Mouse (Mus musculus) midbrain, embryonic 10.5 days (tissue): ENCODE measurements around the gene Gprc5d. TPM values are rescaled to one million over a fixed set of nuclear protein-coding genes. Genes with fewer than 3 reads are reported as not detected.

Experiments
- DNase-seq: peaks from one replicate; pipeline ENCODE4 v3.0.0-alpha.2; 2017; ENCODE audit warnings: low spot score
- H3K27ac ChIP-seq: fragments of 300-500 bp; sonication (generic); replicated peaks from 2 replicates; pipeline ENCODE4 v1.5.1; 2016; ENCODE audit warnings: mild to moderate bottlenecking
- H3K27me3 ChIP-seq: fragments of 300-500 bp; sonication (generic); 2 replicates; pipeline ENCODE4 v1.6.1; 2016; ENCODE audit warnings: low read depth, mild to moderate bottlenecking; ENCODE audit not compliant: poor library complexity, severe bottlenecking
- H3K36me3 ChIP-seq: fragments of 300-500 bp; sonication (generic); 2 replicates; pipeline ENCODE4 v1.6.1; 2016; ENCODE audit warnings: mild to moderate bottlenecking, moderate library complexity
- H3K4me1 ChIP-seq: fragments of 300-500 bp; sonication (generic); 2 replicates; pipeline ENCODE4 v1.6.1; 2016
- H3K4me3 ChIP-seq: fragments of 300-500 bp; sonication (generic); 2 replicates; pipeline ENCODE4 v1.5.1; 2016; ENCODE audit warnings: mild to moderate bottlenecking, moderate library complexity
- H3K9me3 ChIP-seq: fragments of 300-500 bp; sonication (generic); replicated peaks from 2 replicates; pipeline ENCODE4 v1.6.1; 2016; ENCODE audit warnings: mild to moderate bottlenecking
- WGBS: fragments of 180-500 bp; shearing (Covaris S2); methylation state at CpG from one replicate; pipeline ENCODE4 v1.1.7; 2016; 5-methylcytosine and 5-hydroxymethylcytosine counted together
- polyA plus RNA-seq: library from polyadenylated mRNA; unstranded; fragments of >200 nt; fragmentation: Nextera tagmentation; extraction: Ambion mirVana; gene quantifications from 2 replicates; pipeline ENCODE4 v1.2.1, GENCODE M21; 2016

Gene Gprc5d
- polyA plus RNA-seq = not detected in 2 replicates

GRCm38 (mm10) chr6:135118183-135118582, at the start of gene Gprc5d:
Gene Gprc5d, minus strand, starts transcription at chr6:135118283.
- 86% methylated on average over 5 of the region's 5 CpGs for WGBS
- no peak for DNase-seq
- Histone ChIP-seq H3K4me3 (no peak within 1 kb of the TSS), H3K36me3 (no peaks in the 10 kb centered on the region), H3K27ac (no peak within 1 kb of the TSS), H3K4me1 (peaks cover 4% of the 10 kb centered on the region), H3K27me3 (peaks cover 49% of the 10 kb centered on the region), H3K9me3 (no peaks in the 10 kb centered on the region)

- no peak for DNase-seq
- WGBS = 58% methylated on average over 5 of the region's 5 CpGs
- H3K4me1 ChIP-seq = peaks cover 24% of the 10 kb centered on the region
- no peaks in the 10 kb centered on the region for H3K9me3 ChIP-seq
- no peak overlapping the region for H3K4me3 ChIP-seq
- H3K27ac ChIP-seq = no peak overlapping the region; the same call in 1 of the 2 replicates
- H3K27me3 ChIP-seq = peaks cover 21% of the 10 kb centered on the region
- H3K36me3 ChIP-seq = no peaks in the 10 kb centered on the region
Observed at GRCm38 (mm10) chr6:135166712-135167111, 48.6 kb upstream of the Gprc5d start.

- no peak for DNase-seq
- no peak overlapping the region for H3K27ac ChIP-seq
- H3K27me3 ChIP-seq = peaks cover 21% of the 10 kb centered on the region
- peaks cover 22% of the 10 kb centered on the region for H3K4me1 ChIP-seq
- no peaks in the 10 kb centered on the region for H3K36me3 ChIP-seq
- 89% methylated on average over 3 of the region's 3 CpGs for whole genome bisulfite sequencing
- H3K9me3 ChIP-seq = no peaks in the 10 kb centered on the region
- no peak overlapping the region for H3K4me3 ChIP-seq
Observed at GRCm38 (mm10) chr6:135166262-135166661, 48.2 kb upstream of the Gprc5d start.

GRCm38 (mm10) chr6:135165706-135166105, 47.6 kb upstream of the Gprc5d start:
- WGBS = 78% methylated on average over 2 of the region's 2 CpGs
- Histone ChIP-seq H3K9me3 (no peaks in the 10 kb centered on the region), H3K27ac (no peak overlapping the region), H3K4me1 (peaks cover 22% of the 10 kb centered on the region), H3K4me3 (no peak overlapping the region), H3K27me3 (peaks cover 21% of the 10 kb centered on the region), H3K36me3 (no peaks in the 10 kb centered on the region)
- DNase-seq = no peak

GRCm38 (mm10) chr6:135165191-135165590, 47.1 kb upstream of the Gprc5d start:
- no peaks in the 10 kb centered on the region for H3K9me3 ChIP-seq
- no peak overlapping the region for H3K27ac ChIP-seq
- peaks cover 21% of the 10 kb centered on the region for H3K27me3 ChIP-seq
- 89% methylated on average over 3 of the region's 3 CpGs for WGBS
- DNase-seq = no peak
- peaks cover 22% of the 10 kb centered on the region for H3K4me1 ChIP-seq
- no peak overlapping the region for H3K4me3 ChIP-seq
- no peaks in the 10 kb centered on the region for H3K36me3 ChIP-seq

- DNase-seq = no peak
- Histone ChIP-seq H3K36me3 (no peaks in the 10 kb centered on the region), H3K9me3 (no peaks in the 10 kb centered on the region), H3K4me3 (no peak overlapping the region), H3K27me3 (peaks cover 21% of the 10 kb centered on the region), H3K4me1 (peaks cover 19% of the 10 kb centered on the region), H3K27ac (0 out of 2 replicates have a peak overlapping the region, but pooled peaks have one; percentile 17)
- 93% methylated on average over 4 of the region's 4 CpGs for WGBS
Observed at GRCm38 (mm10) chr6:135162861-135163260, 44.8 kb upstream of the Gprc5d start.

- peaks cover 13% of the 10 kb centered on the region for H3K4me1 ChIP-seq
- 89% methylated on average over 3 of the region's 3 CpGs for WGBS
- peaks cover 19% of the 10 kb centered on the region for H3K27me3 ChIP-seq
- H3K4me3 ChIP-seq = no peak overlapping the region
- no peak for DNase-seq
- H3K9me3 ChIP-seq = no peaks in the 10 kb centered on the region
- no peaks in the 10 kb centered on the region for H3K36me3 ChIP-seq
- no peak overlapping the region for H3K27ac ChIP-seq
Observed at GRCm38 (mm10) chr6:135162311-135162710, 44.2 kb upstream of the Gprc5d start.

GRCm38 (mm10) chr6:135161356-135161755, 43.3 kb upstream of the Gprc5d start:
- Histone ChIP-seq H3K27ac (no peak overlapping the region), H3K4me3 (no peak overlapping the region), H3K27me3 (peaks cover 9% of the 10 kb centered on the region), H3K36me3 (no peaks in the 10 kb centered on the region), H3K4me1 (peaks cover 11% of the 10 kb centered on the region), H3K9me3 (no peaks in the 10 kb centered on the region)
- no peak for DNase-seq
- WGBS = 82% methylated on average over 4 of the region's 4 CpGs

GRCm38 (mm10) chr6:135158509-135158908, 40.4 kb upstream of the Gprc5d start:
- Histone ChIP-seq H3K4me1 (peaks cover 9% of the 10 kb centered on the region), H3K27me3 (no peaks in the 10 kb centered on the region), H3K4me3 (no peak overlapping the region), H3K27ac (no peak overlapping the region), H3K9me3 (no peaks in the 10 kb centered on the region), H3K36me3 (no peaks in the 10 kb centered on the region)
- WGBS = 42% methylated on average over 4 of the region's 4 CpGs
- no peak for DNase-seq

- no peaks in the 10 kb centered on the region for H3K36me3 ChIP-seq
- no peaks in the 10 kb centered on the region for H3K9me3 ChIP-seq
- H3K27me3 ChIP-seq = no peaks in the 10 kb centered on the region
- H3K4me1 ChIP-seq = peaks cover 4% of the 10 kb centered on the region; the same call in 1 of the 2 replicates
- H3K4me3 ChIP-seq = no peak overlapping the region
- no peak for DNase-seq
- H3K27ac ChIP-seq = no peak overlapping the region
- 81% methylated on average over 4 of the region's 4 CpGs for WGBS
Observed at GRCm38 (mm10) chr6:135157496-135157895, 39.4 kb upstream of the Gprc5d start.

- Histone ChIP-seq H3K4me3 (no peak overlapping the region), H3K27me3 (no peaks in the 10 kb centered on the region), H3K36me3 (no peaks in the 10 kb centered on the region), H3K4me1 (peaks cover 4% of the 10 kb centered on the region; the same call in 1 of the 2 replicates), H3K9me3 (no peaks in the 10 kb centered on the region), H3K27ac (no peak overlapping the region)
- WGBS = 83% methylated on average over 8 of the region's 8 CpGs
- no peak for DNase-seq
Observed at GRCm38 (mm10) chr6:135156597-135156996, 38.5 kb upstream of the Gprc5d start.

- H3K27me3 ChIP-seq = 0 out of 2 replicates have a peak, but pooled peaks cover 5% of the 10 kb centered on the region
- 79% methylated on average over 5 of the region's 5 CpGs for whole genome bisulfite sequencing
- H3K4me3 ChIP-seq = no peak overlapping the region
- H3K36me3 ChIP-seq = no peaks in the 10 kb centered on the region
- no peak for DNase-seq
- H3K4me1 ChIP-seq = peaks cover 4% of the 10 kb centered on the region; the same call in 1 of the 2 replicates
- H3K27ac ChIP-seq = no peak overlapping the region
- no peaks in the 10 kb centered on the region for H3K9me3 ChIP-seq
Observed at GRCm38 (mm10) chr6:135153719-135154118, 35.6 kb upstream of the Gprc5d start.

GRCm38 (mm10) chr6:135150311-135150710, 32.2 kb upstream of the Gprc5d start:
- no peaks in the 10 kb centered on the region for H3K4me1 ChIP-seq
- H3K36me3 ChIP-seq = no peaks in the 10 kb centered on the region
- H3K27ac ChIP-seq = no peak overlapping the region
- WGBS = 43% methylated on average over 5 of the region's 5 CpGs
- H3K4me3 ChIP-seq = no peak overlapping the region
- no peaks in the 10 kb centered on the region for H3K9me3 ChIP-seq
- 0 out of 2 replicates have a peak, but pooled peaks cover 5% of the 10 kb centered on the region for H3K27me3 ChIP-seq
- DNase-seq = peak; percentile 37

GRCm38 (mm10) chr6:135149722-135150121, 31.6 kb upstream of the Gprc5d start:
- Histone ChIP-seq H3K36me3 (no peaks in the 10 kb centered on the region), H3K27ac (no peak overlapping the region), H3K4me1 (no peaks in the 10 kb centered on the region), H3K4me3 (no peak overlapping the region), H3K9me3 (no peaks in the 10 kb centered on the region), H3K27me3 (0 out of 2 replicates have a peak, but pooled peaks cover 5% of the 10 kb centered on the region)
- DNase-seq = no peak
- 75% methylated on average over 4 of the region's 4 CpGs for WGBS
